Mouse (Mus musculus): ENCODE measurements around the gene Uevld.

DNA sequence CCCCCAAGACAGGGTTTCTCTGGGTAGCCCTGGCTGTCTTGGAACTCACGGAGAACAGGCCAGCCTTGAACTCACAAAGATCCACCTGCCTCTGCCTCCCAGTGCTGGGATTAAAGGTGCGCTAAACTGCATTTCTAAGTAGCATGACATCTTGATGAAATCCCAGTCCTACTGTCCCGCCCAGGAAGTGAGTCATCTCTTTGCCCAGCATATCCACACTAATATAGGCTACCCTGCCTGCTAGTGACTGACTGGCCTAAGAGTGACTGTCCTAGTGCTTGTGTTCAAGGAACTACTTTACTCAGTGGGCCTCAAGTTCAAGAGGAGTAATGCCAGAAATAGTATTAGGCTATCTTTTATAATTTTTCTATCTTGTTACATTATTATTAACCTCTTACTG is 42.0 kb downstream of the Uevld start:
- TF ChIP-seq CTCF (IDR thresholded peaks at IDR 0.05; ENCODE audit: low read depth) (no peak), EP300 (IDR thresholded peaks at IDR 0.05; ENCODE audit: low read depth) (no peak)

Data from liver, embryonic 14.5 days (tissue).